Mouse (Mus musculus): Measurements from ENCODE around the gene Gm37240. TPM values are rescaled to one million over a fixed set of nuclear protein-coding genes. Genes with fewer than 3 reads are reported as not detected.

Gene Gm37240
- total RNA-seq, 1 experiment = 1.2 TPM

- Histone ChIP-seq H3K9ac (ENCODE audit: insufficient read depth, low read depth, low read length, poor library complexity, severe bottlenecking) (no peak overlapping the region), H3K4me1 (ENCODE audit: control insufficient read depth in 2 of 2, insufficient read depth in 2 of 2, low read length in 2 of 2, poor library complexity in 1 of 2) (no peaks in the 10 kb centered on the region), H3K27ac (ENCODE audit: insufficient read depth, low read depth, low read length, poor library complexity, severe bottlenecking) (no peak overlapping the region), H3K9me3 (ENCODE audit: control insufficient read depth, insufficient read depth, low read depth, low read length) (no peaks in the 10 kb centered on the region), H3K36me3 (ENCODE audit: control insufficient read depth, insufficient read depth, low read length, poor library complexity, severe bottlenecking) (no peaks in the 10 kb centered on the region), H3K4me3 (ENCODE audit: insufficient read depth in 1 of 2, low read depth in 1 of 2, low read length in 2 of 2, poor library complexity in 1 of 2, severe bottlenecking in 1 of 2) (no peak overlapping the region)
- TF ChIP-seq ZC3H11A (IDR thresholded peaks at IDR 0.05; ENCODE audit: borderline replicate concordance, low read depth, low read length) (no peak), ZNF384 (IDR thresholded peaks at IDR 0.05; ENCODE audit: low read depth, low read length) (no peak), MAFK (IDR thresholded peaks at IDR 0.05; ENCODE audit: insufficient read depth, low read depth, low read length) (no peak), HCFC1 (IDR thresholded peaks at IDR 0.05; ENCODE audit: borderline replicate concordance, insufficient read depth, low read length) (no peak), CHD2 (IDR thresholded peaks at IDR 0.05; ENCODE audit: low read depth, low read length) (no peak)
- no peak for DNase-seq (ENCODE audit: low read depth, low spot score)
- in situ Hi-C loops (cut with MboI; ENCODE audit: low sequenced_read_pairs in 2 of 2, unreplicated experiment in 2 of 2) = no loop called here
Observed at GRCm38 (mm10) chr3:85310401-85310989, 576.8 kb downstream of the Gm37240 start.

- no peak for TF ChIP-seq ZC3H11A (IDR thresholded peaks at IDR 0.05; ENCODE audit: borderline replicate concordance, low read depth, low read length)
- Histone ChIP-seq H3K4me1 (ENCODE audit: control insufficient read depth in 2 of 2, insufficient read depth in 2 of 2, low read length in 2 of 2, poor library complexity in 1 of 2) (no peaks in the 10 kb centered on the region), H3K9ac (ENCODE audit: insufficient read depth, low read depth, low read length, poor library complexity, severe bottlenecking) (no peak overlapping the region), H3K27ac (ENCODE audit: insufficient read depth, low read depth, low read length, poor library complexity, severe bottlenecking) (no peak overlapping the region), H3K9me3 (ENCODE audit: control insufficient read depth, insufficient read depth, low read depth, low read length) (no peaks in the 10 kb centered on the region), H3K4me3 (ENCODE audit: insufficient read depth in 1 of 2, low read depth in 1 of 2, low read length in 2 of 2, poor library complexity in 1 of 2, severe bottlenecking in 1 of 2) (no peak overlapping the region), H3K36me3 (ENCODE audit: control insufficient read depth, insufficient read depth, low read length, poor library complexity, severe bottlenecking) (no peaks in the 10 kb centered on the region)
- in situ Hi-C loops (cut with MboI; ENCODE audit: low sequenced_read_pairs in 2 of 2, unreplicated experiment in 2 of 2) = no loop called here
- DNase-seq (ENCODE audit: low read depth, low spot score) = no peak
Observed at GRCm38 (mm10) chr3:85309168-85309567, 578.1 kb downstream of the Gm37240 start.

GRCm38 (mm10) chr3:85308706-85309105 lies 578.6 kb downstream of the Gm37240 start:
- Histone ChIP-seq H3K4me3 (ENCODE audit: insufficient read depth in 1 of 2, low read depth in 1 of 2, low read length in 2 of 2, poor library complexity in 1 of 2, severe bottlenecking in 1 of 2) (no peak overlapping the region), H3K4me1 (ENCODE audit: control insufficient read depth in 2 of 2, insufficient read depth in 2 of 2, low read length in 2 of 2, poor library complexity in 1 of 2) (no peaks in the 10 kb centered on the region), H3K9me3 (ENCODE audit: control insufficient read depth, insufficient read depth, low read depth, low read length) (no peaks in the 10 kb centered on the region), H3K27ac (ENCODE audit: insufficient read depth, low read depth, low read length, poor library complexity, severe bottlenecking) (no peak overlapping the region), H3K36me3 (ENCODE audit: control insufficient read depth, insufficient read depth, low read length, poor library complexity, severe bottlenecking) (no peaks in the 10 kb centered on the region), H3K9ac (ENCODE audit: insufficient read depth, low read depth, low read length, poor library complexity, severe bottlenecking) (no peak overlapping the region)
- TF ChIP-seq HCFC1 (IDR thresholded peaks at IDR 0.05; ENCODE audit: borderline replicate concordance, insufficient read depth, low read length) = no peak
- TF ChIP-seq ZNF384 (IDR thresholded peaks at IDR 0.05; ENCODE audit: low read depth, low read length) = no peak
- in situ Hi-C loops (cut with MboI; ENCODE audit: low sequenced_read_pairs in 2 of 2, unreplicated experiment in 2 of 2) = no loop called here
- DNase-seq (ENCODE audit: low read depth, low spot score) = no peak

GRCm38 (mm10) chr3:85301851-85302250 lies 585.5 kb downstream of the Gm37240 start:
- TF ChIP-seq ZC3H11A (IDR thresholded peaks at IDR 0.05; ENCODE audit: borderline replicate concordance, low read depth, low read length) (no peak), HCFC1 (IDR thresholded peaks at IDR 0.05; ENCODE audit: borderline replicate concordance, insufficient read depth, low read length) (no peak), CHD2 (IDR thresholded peaks at IDR 0.05; ENCODE audit: low read depth, low read length) (no peak), ZNF384 (IDR thresholded peaks at IDR 0.05; ENCODE audit: low read depth, low read length) (no peak), MAFK (IDR thresholded peaks at IDR 0.05; ENCODE audit: insufficient read depth, low read depth, low read length) (no peak)

GRCm38 (mm10) chr3:85301336-85301735 lies 586.0 kb downstream of the Gm37240 start:
- Histone ChIP-seq H3K27ac (ENCODE audit: insufficient read depth, low read depth, low read length, poor library complexity, severe bottlenecking) (no peak overlapping the region), H3K9me3 (ENCODE audit: control insufficient read depth, insufficient read depth, low read depth, low read length) (no peaks in the 10 kb centered on the region), H3K4me1 (ENCODE audit: control insufficient read depth in 2 of 2, insufficient read depth in 2 of 2, low read length in 2 of 2, poor library complexity in 1 of 2) (no peaks in the 10 kb centered on the region), H3K36me3 (ENCODE audit: control insufficient read depth, insufficient read depth, low read length, poor library complexity, severe bottlenecking) (no peaks in the 10 kb centered on the region), H3K9ac (ENCODE audit: insufficient read depth, low read depth, low read length, poor library complexity, severe bottlenecking) (no peak overlapping the region), H3K4me3 (ENCODE audit: insufficient read depth in 1 of 2, low read depth in 1 of 2, low read length in 2 of 2, poor library complexity in 1 of 2, severe bottlenecking in 1 of 2) (no peak overlapping the region)
- DNase-seq (ENCODE audit: low read depth, low spot score) = no peak
- TF ChIP-seq MAFK (IDR thresholded peaks at IDR 0.05; ENCODE audit: insufficient read depth, low read depth, low read length) (no peak), HCFC1 (IDR thresholded peaks at IDR 0.05; ENCODE audit: borderline replicate concordance, insufficient read depth, low read length) (no peak), ZNF384 (IDR thresholded peaks at IDR 0.05; ENCODE audit: low read depth, low read length) (no peak), ZC3H11A (IDR thresholded peaks at IDR 0.05; ENCODE audit: borderline replicate concordance, low read depth, low read length) (no peak), CHD2 (IDR thresholded peaks at IDR 0.05; ENCODE audit: low read depth, low read length) (no peak)
- in situ Hi-C loops (cut with MboI; ENCODE audit: low sequenced_read_pairs in 2 of 2, unreplicated experiment in 2 of 2) = no loop called here

More at GRCm38 (mm10) chr3:85301851-85302250, 585.5 kb downstream of the Gm37240 start:
- Histone ChIP-seq H3K27ac (ENCODE audit: insufficient read depth, low read depth, low read length, poor library complexity, severe bottlenecking) (no peak overlapping the region), H3K36me3 (ENCODE audit: control insufficient read depth, insufficient read depth, low read length, poor library complexity, severe bottlenecking) (no peaks in the 10 kb centered on the region), H3K9ac (ENCODE audit: insufficient read depth, low read depth, low read length, poor library complexity, severe bottlenecking) (no peak overlapping the region), H3K9me3 (ENCODE audit: control insufficient read depth, insufficient read depth, low read depth, low read length) (no peaks in the 10 kb centered on the region), H3K4me1 (ENCODE audit: control insufficient read depth in 2 of 2, insufficient read depth in 2 of 2, low read length in 2 of 2, poor library complexity in 1 of 2) (no peaks in the 10 kb centered on the region), H3K4me3 (ENCODE audit: insufficient read depth in 1 of 2, low read depth in 1 of 2, low read length in 2 of 2, poor library complexity in 1 of 2, severe bottlenecking in 1 of 2) (no peak overlapping the region)
- no peak for DNase-seq (ENCODE audit: low read depth, low spot score)
- in situ Hi-C loops (cut with MboI; ENCODE audit: low sequenced_read_pairs in 2 of 2, unreplicated experiment in 2 of 2) = no loop called here

Data from ES-E14 (cell line).